Mouse (Mus musculus) brain, adult 2 months (tissue): ENCODE measurements around the gene Hspe1.
"Not testable (repeated sequence)": the region's sequence is repeated elsewhere in the genome, so short reads cannot be mapped to it uniquely, and the experiment has no call there.

Source experiments
- DNase-seq: peaks from one replicate; pipeline ENCODE4 v3.0.0; 2011; ENCODE audit warnings: low read depth, low spot score

Hspe1 gene

DNA sequence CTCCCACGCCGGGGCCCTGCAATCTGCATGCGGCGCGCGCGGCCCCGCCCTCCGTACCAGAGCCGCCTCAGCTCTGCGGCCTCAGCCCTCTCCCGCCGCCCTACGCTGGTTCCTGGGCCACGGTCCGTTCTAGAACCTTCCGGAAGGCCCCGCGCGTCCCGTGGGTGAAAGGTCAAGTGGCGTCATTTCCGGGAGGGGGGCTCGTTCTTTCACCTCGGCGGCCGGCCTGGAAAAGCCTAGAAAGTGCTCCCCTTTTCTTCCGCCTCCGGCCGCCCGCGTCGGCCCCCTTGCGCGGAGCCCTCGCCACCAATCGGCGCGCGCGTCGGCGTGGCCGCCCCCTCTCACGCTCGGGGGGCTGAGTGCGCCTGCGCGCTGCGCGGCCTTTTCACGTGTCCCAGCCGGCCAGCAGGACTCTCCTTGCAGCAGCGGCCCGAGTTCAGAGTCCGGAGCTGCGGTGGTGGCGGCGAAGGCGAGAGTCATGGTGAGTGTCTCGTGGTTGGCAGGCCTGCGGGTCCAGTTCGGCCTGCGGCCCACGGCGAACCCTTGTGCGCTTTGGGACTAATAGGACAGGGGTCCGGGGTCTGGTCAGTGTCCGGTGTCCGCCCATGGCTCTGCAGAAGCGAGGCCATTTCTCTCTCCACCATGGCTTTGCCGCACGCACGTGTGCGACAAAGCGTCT is at the start of gene Hspe1, which contains the start of gene Hspd1:
Hspe1 (plus strand) TSS at position 201 of the 679 bp plus-strand sequence.
Hspd1 (minus strand) TSS at position 312 of the 679 bp plus-strand sequence.
- peak; percentile 99 for DNase-seq

GRCm38 (mm10) chr1:55039944-55040343 is 48.0 kb upstream of the Hspe1 start:
- no peak for DNase-seq

- no peak for DNase-seq
These were observed 46.2 kb upstream of the Hspe1 start for GRCm38 (mm10) chr1:55041691-55042090.

DNA sequence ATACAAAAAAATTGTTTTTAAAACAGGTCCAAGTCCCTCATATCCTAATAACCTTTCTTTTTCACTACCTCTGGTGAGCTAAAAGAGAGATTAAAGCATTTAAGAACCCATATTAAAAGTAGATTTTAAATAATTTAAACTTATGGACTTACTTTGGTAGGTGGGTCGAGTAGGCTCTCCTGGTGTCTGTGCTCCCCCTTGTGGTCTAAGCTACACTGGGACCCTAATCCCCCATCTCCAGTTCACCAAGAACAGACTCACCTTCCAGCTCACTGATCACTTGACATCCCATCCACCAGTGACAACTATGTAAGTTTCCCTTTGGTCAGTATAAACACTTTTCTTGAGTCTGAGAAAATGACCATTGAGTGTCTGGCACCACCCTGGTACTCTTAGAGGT is 45.7 kb upstream of the Hspe1 start:
- no peak for DNase-seq

DNA sequence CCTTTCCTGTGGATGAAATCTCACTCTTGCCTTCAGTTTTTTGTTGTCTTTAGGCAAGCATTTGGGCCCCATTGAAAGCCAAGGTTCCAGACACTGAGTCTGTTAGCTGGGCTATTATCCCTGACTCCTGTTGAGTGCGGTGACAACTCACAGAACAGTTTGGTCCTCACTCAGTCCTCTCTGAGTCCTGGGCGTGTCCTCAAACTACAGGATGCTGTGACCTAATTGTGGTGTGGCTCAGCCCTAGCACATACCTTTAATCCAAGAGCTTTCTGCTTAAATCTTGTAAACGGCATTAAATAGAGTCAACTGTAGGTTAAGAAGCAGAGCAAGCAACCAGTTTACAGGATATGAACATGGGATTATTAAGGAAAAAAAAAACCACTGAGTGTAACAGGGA is 44.8 kb upstream of the Hspe1 start:
- no peak for DNase-seq

DNA sequence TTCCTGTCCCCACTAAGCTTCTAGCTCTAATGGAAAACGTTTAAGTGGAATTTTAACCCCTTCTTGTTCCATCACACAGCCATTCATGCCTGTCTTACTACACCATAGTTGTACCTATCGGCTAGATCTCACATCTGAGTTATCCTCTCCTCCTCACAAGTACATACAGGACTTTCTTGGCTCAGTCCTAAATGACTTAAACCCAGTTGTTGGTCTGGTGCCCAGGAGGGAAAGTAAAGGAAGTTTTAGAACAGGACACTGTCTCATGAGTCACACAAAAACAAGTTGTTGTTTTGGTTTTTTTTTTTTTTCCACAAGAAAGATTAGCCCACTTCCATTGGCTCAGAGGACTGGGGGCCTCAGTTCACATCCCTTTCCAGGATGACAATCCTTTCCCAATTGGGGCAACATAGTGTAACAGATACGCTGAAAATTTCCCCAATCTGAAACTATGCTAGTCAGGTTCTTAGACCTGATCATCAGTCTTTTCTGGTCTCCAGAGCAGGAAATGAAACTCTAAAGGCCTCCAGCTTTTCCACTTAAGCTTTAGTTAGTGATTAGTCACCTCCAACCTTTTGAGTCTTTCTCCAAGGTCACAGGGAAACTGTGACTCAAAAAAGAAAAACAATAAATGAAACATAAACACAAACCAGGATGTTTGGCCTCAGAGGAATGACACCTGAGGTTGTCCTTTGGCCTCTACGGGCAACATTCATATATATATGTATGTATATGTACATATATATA is 38.9 kb upstream of the Hspe1 start:
- DNase-seq: no peak

- peak; percentile 20 for DNase-seq
These were observed 36.3 kb upstream of the Hspe1 start for GRCm38 (mm10) chr1:55051671-55052070.

DNA sequence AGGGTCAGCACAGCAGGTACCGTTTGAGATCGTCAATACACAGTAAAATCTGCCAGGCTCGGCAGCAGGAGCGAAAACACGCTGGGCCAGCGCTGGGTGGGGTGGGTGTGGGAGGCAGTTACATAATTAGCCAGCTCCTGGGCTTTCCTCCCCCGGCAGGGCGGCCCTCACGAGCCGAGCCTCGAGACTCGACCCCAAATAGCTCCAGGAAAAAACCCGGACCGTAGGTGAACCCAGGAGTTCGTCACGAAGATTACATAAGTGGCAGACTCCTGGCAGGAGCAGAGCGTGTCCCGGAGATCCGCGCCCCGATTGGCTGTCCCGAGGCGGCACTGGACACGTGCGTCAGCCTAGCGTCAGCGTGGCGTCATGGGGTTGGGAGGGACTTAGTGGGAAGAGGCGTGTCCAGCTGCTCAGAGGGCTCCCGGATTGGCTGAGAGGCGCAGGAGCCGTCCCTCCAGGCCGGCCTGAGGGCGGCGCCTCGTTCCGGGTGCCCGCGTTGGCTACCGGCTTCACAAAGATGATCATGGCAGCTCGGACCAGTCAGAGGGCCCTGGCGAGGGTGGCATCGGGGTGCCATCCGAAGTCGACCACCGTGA is 35.5 kb upstream of the Hspe1 start, which contains the start of gene Coq10b:
Coq10b (plus strand) TSS at position 416 of the 599 bp plus-strand sequence.
- peak; percentile 100 for DNase-seq

DNA sequence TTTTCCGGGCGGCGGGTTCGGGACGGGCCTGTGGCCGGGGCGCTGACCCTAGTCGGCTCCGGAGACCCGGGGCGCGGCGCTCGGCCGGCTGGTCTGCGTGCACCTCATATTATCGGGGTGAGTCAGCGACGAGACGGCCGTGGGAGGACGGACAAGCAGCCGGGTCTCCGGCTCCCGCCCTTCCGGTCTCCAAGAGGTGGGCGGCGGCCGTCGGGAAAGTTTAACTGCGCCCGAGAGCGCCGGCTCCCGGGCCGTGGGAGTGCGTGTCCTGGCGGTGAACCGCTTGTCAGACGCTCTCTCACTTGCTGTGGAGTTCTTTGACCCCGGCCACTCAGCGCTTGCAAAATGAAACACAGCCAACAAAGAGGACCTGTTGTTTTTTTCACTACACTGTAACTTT is 34.9 kb upstream of the Hspe1 start:
- DNase-seq: peak; percentile 42

GRCm38 (mm10) chr1:55053596-55053995 is 34.3 kb upstream of the Hspe1 start:
- no peak for DNase-seq

DNA sequence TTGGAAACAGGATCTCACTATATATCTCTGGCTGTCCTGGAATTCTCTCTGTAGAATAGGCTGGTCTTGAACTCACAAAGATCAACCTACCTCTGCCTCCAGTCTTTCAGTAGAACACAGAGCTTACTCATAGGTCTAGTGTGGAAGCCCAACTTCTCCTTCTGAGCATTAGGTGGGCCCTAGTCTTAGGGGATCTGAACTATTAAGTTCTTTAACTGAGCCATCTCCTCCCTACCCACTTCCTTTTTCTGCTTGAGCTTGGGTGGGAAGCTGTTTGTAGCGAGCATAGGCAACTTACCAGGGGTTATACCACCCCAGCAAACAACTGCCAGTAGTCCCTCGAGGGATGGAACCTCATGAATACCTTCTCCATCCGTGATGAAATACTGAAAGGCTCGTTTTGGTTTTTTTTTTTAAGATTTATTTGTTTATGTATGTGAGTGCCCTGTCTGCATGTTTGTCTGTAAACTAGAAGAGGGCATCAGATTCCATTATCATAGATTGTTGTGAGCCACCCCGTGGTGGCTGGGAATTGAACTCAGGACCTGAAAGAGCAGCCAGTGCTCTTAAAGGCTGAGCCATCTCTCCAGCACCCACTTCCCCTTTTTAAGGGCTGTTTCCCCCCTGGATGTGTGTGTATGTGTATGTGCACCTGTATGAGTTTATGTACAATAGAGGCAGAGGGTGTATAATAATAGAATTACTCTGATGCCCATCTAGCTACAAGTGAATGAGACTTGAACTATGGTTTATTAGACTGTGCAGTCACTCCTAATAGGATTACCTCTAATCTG is 32.4 kb upstream of the Hspe1 start:
- DNase-seq: no peak

GRCm38 (mm10) chr1:55058383-55058782 is 29.5 kb upstream of the Hspe1 start:
- peak; percentile 15 for DNase-seq

GRCm38 (mm10) chr1:55061099-55061498 is 26.8 kb upstream of the Hspe1 start:
- no peak for DNase-seq

GRCm38 (mm10) chr1:55061772-55062171 is 26.2 kb upstream of the Hspe1 start:
- no peak for DNase-seq

- not testable (repeated sequence) for DNase-seq
These were observed 15.6 kb upstream of the Hspe1 start for GRCm38 (mm10) chr1:55072328-55072727.

- DNase-seq: no peak
These were observed 13.2 kb upstream of the Hspe1 start for GRCm38 (mm10) chr1:55074757-55075156.

DNA sequence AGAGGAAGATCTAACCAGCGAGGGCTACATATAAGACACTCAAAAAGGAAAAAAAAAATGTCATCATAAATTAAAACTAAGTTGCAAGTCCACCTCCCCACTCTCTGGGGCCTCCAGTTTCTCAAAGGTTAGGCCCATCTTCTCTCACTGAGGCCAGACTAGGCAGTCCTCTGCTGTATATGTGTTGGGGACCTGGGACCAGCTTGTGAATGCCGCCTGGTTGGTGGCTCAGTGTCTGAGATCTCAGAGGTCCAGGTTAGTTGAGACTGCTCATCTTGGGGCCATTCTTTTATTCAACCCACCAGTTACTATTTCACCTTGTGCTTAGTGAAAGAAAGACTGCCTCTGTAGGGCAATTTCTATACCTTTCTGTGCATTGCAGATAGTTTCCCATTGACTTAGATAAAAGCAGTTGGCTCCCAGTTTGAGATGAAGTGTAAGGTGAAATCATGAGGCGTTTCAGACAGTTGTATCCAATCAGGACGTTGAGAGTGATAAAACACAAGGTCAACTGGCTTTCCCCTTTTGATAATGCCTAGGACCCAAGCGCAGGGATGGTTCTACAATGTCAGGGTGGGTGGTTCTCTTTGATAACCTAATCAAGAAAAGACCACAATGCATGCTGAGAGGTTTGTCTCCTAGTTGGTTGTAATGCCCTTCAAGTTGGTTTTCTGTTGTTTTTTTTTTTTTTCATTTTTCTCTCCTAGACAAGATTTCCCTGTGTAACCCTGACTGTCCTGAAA is 12.1 kb upstream of the Hspe1 start:
- no peak for DNase-seq

GRCm38 (mm10) chr1:55076395-55076743 is 11.6 kb upstream of the Hspe1 start:
- no peak for DNase-seq

- DNase-seq: no peak
These were observed 10.9 kb upstream of the Hspe1 start for GRCm38 (mm10) chr1:55076849-55077516.

GRCm38 (mm10) chr1:55079677-55080076 is 8.3 kb upstream of the Hspe1 start:
- no peak for DNase-seq

DNA sequence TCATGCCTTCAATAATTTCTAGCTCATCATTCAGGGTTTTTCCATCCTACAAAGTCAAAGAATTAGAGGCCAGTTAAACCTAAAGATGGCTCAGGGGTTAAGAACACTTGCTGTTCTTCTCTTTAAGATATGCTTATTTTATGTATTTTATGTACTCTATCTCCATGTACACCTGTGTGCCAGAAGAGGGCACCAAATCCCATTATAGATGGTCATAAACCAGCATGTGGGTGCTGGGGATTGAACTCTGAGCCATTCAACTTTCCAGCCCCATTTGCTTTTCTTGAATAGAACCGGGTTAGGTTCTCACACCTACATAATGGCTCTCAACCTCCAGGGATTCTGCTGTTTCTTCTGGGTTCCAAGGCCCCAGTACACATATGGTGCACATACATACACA is 5.8 kb upstream of the Hspe1 start:
- peak; percentile 13 for DNase-seq
